26 mouse cellular contexts compared by ENCODE assay signal in genomic region chr8:107137591-107137990, GRCm38 (mm10). TPM values are rescaled to one million over a fixed set of nuclear protein-coding genes. Genes with fewer than 3 reads are reported as not detected.
DNase-seq lines count a peak whose midpoint lies in the region; ATAC-seq and TF ChIP-seq lines count a peak whose summit lies in the region.
"Had no signal": no experiment of that assay in that cellular context is flagged by ENCODE, and none has a peak within 500 bp of the region (broad histone marks: within the 10 kb centered on the region; RNA-seq: fewer than 3 reads in every experiment).

No protein-coding gene starts in this region.

- no peak overlapping the region for H3K4me3 ChIP-seq in gastrocnemius, adult 2 months
- no peak overlapping the region for H3K4me3 ChIP-seq in liver, adult 2 months (ENCODE audit: insufficient read depth, low read depth, low read length)
- no peak overlapping the region for H3K4me3 ChIP-seq in liver, postnatal 0 days (ENCODE audit: low read depth, low read length)
- H3K4me3 ChIP-seq: embryonic facial prominence, embryonic 12.5 days; forebrain, embryonic 10.5 days; limb, embryonic 10.5 days; limb, embryonic 15.5 days; midbrain, embryonic 13.5 days; neural tube, embryonic 13.5 days had no signal

- 28% methylated on average over 6 of the region's 6 CpGs for WGBS in liver, adult 2 months
- WGBS in liver, postnatal 0 days (ENCODE audit: insufficient replicate concordance), result 68% methylated on average over 6 of the region's 6 CpGs

- no peaks in the 10 kb centered on the region for H3K9me3 ChIP-seq in liver, postnatal 0 days (ENCODE audit: low read length)
- H3K9me3 ChIP-seq: embryonic facial prominence, embryonic 12.5 days; forebrain, embryonic 10.5 days; limb, embryonic 10.5 days; limb, embryonic 15.5 days; midbrain, embryonic 13.5 days; neural tube, embryonic 13.5 days had no signal

- H3K79me2 ChIP-seq in liver, adult 2 months (ENCODE audit: control insufficient read depth, insufficient read depth, low read length), result no peaks in the 10 kb centered on the region

- DNase-seq in gastrocnemius, adult 2 months, result no peak
- DNase-seq in gastrocnemius, postnatal 10 days, result no peak
- DNase-seq in liver, adult 2 months (ENCODE audit: extremely low read depth, low read depth, low spot score), result peak; percentile 91
- DNase-seq in liver, postnatal 0 days, result no peak
- peak; percentile 70 for DNase-seq in adipocyte (ENCODE audit: low spot score)
- DNase-seq in gonadal fat pad, adult 2 months (ENCODE audit: low read depth), result peak; percentile 84
- DNase-seq: cerebellum, adult 11-12 months; cerebellum, adult 9-11 months; embryo, embryonic 11 days; forebrain, postnatal 0 days; gastrocnemius, postnatal 25 days; heart, postnatal 14 days; kidney, adult 18-20 months; kidney, postnatal 14 days; layer of hippocampus, adult 9-11 months; lung, embryonic 14.5 days had no signal

- H3K4me2 ChIP-seq in liver, postnatal 0 days (ENCODE audit: low read depth, low read length), result no peak overlapping the region
- H3K4me2 ChIP-seq: embryonic facial prominence, embryonic 12.5 days; limb, embryonic 15.5 days; lung, embryonic 14.5 days; midbrain, embryonic 13.5 days; neural tube, embryonic 13.5 days had no signal

- intact Hi-C loops in gastrocnemius, adult 2 months (cut with DNase I), result no loop called here

- no peaks in the 10 kb centered on the region for H3K27me3 ChIP-seq in liver, adult 2 months (ENCODE audit: control insufficient read depth, insufficient read depth, low read length)
- no peaks in the 10 kb centered on the region for H3K27me3 ChIP-seq in liver, postnatal 0 days (ENCODE audit: insufficient read depth, low read length)
- H3K27me3 ChIP-seq: CH12.LX; embryonic facial prominence, embryonic 12.5 days; limb, embryonic 15.5 days; midbrain, embryonic 13.5 days; neural tube, embryonic 13.5 days had no signal

- no peak; the same call in 1 of the 2 replicates for ATAC-seq in liver, postnatal 0 days
- ATAC-seq: activated CD4-positive, CD25-positive, alpha-beta regulatory T cell, adult 4 months; forebrain, postnatal 0 days; hindbrain, embryonic 16.5 days; midbrain, embryonic 13.5 days had no signal

- peak overlapping the region; percentile 90; the same call in 1 of the 2 replicates for H3K27ac ChIP-seq in gastrocnemius, adult 2 months
- H3K27ac ChIP-seq in liver, adult 2 months (replicated peaks; ENCODE audit: insufficient read depth, low read depth, low read length), result peak overlapping the region; percentile 46
- H3K27ac ChIP-seq in liver, postnatal 0 days (ENCODE audit: low read depth), result no peak overlapping the region
- H3K27ac ChIP-seq: embryonic facial prominence, embryonic 12.5 days; limb, embryonic 10.5 days; limb, embryonic 15.5 days; liver, embryonic 14.5 days; midbrain, embryonic 13.5 days; neural tube, embryonic 13.5 days had no signal

- no peaks in the 10 kb centered on the region for H3K36me3 ChIP-seq in liver, adult 2 months (ENCODE audit: control insufficient read depth, insufficient read depth, low read length)
- no peaks in the 10 kb centered on the region for H3K36me3 ChIP-seq in liver, postnatal 0 days (replicated peaks; ENCODE audit: insufficient read depth, low read length)
- H3K36me3 ChIP-seq: embryonic facial prominence, embryonic 12.5 days; forebrain, embryonic 10.5 days; limb, embryonic 10.5 days; limb, embryonic 15.5 days; midbrain, embryonic 13.5 days; neural tube, embryonic 13.5 days had no signal

- peaks cover 15% of the 10 kb centered on the region for H3K4me1 ChIP-seq in liver, adult 2 months (ENCODE audit: control insufficient read depth, insufficient read depth, low read length)
- H3K4me1 ChIP-seq in liver, postnatal 0 days (ENCODE audit: insufficient read depth), result peaks cover 9% of the 10 kb centered on the region
- H3K4me1 ChIP-seq: midbrain, embryonic 13.5 days had no signal

- TF ChIP-seq CTCF in gastrocnemius, adult 2 months (IDR thresholded peaks at IDR 0.05), result no peak
- TF ChIP-seq CTCF in liver, adult 2 months (IDR thresholded peaks at IDR 0.05; ENCODE audit: low read depth, low read length), result no peak
- TF ChIP-seq CTCF in liver, postnatal 0 days (IDR thresholded peaks at IDR 0.05; ENCODE audit: low read depth), result no peak

- no peak overlapping the region for H3K9ac ChIP-seq in liver, adult 2 months (ENCODE audit: low read depth, low read length)
- no peak overlapping the region for H3K9ac ChIP-seq in liver, postnatal 0 days (replicated peaks)
- H3K9ac ChIP-seq: embryonic facial prominence, embryonic 12.5 days; forebrain, postnatal 0 days; limb, embryonic 15.5 days; liver, embryonic 14.5 days; lung, embryonic 14.5 days; midbrain, embryonic 13.5 days; neural tube, embryonic 13.5 days had no signal

- TF ChIP-seq EP300 in liver, postnatal 0 days (IDR thresholded peaks at IDR 0.05; ENCODE audit: low read depth), result no peak

- TF ChIP-seq POLR2A in liver, adult 2 months (IDR thresholded peaks at IDR 0.05; ENCODE audit: extremely low read depth, insufficient read depth, low read length), result no peak

RNA-seq across cellular contexts. Expression of gene Cyb5b, which starts 12.8 kb away (rescaled TPM):
- 10 to 100 TPM; 33.2 to 36.3 TPM for total RNA-seq in gastrocnemius, adult 2 months (2021)
- total RNA-seq in gastrocnemius, postnatal 10 days (2021), result 10 to 100 TPM; 29.4 to 32.5 TPM
- total RNA-seq in liver, adult 2 months (2014; rRNA removed), result 253 and 256 TPM in 2 replicates
- polyA plus RNA-seq in liver, adult 2 months (2012; rRNA removed), result 223 and 265 TPM in 2 replicates
- polyA plus RNA-seq in liver, postnatal 0 days (2015; fragmentation: Nextera tagmentation; extraction: Ambion mirVana), result 19.7 and 23.6 TPM in 2 replicates
- polyA plus RNA-seq in gonadal fat pad, adult 2 months (2012; rRNA removed), result 216 and 287 TPM in 2 replicates

RNA-seq across cellular contexts. Expression of gene Terf2, which starts 41.2 kb away (rescaled TPM):
- total RNA-seq in gastrocnemius, adult 2 months (2021), result 10 to 100 TPM; 14.7 to 15.1 TPM
- 10 to 100 TPM; 15.0 to 22.1 TPM for total RNA-seq in gastrocnemius, postnatal 10 days (2021)
- 3.6 and 4.0 TPM in 2 replicates for total RNA-seq in liver, adult 2 months (2014; rRNA removed)
- polyA plus RNA-seq in liver, adult 2 months (2012; rRNA removed), result 2.9 and 3.3 TPM in 2 replicates
- 6.9 and 7.3 TPM in 2 replicates for polyA plus RNA-seq in liver, postnatal 0 days (2015; fragmentation: Nextera tagmentation; extraction: Ambion mirVana)
- polyA plus RNA-seq in gonadal fat pad, adult 2 months (2012; rRNA removed), result 10.7 and 11.7 TPM in 2 replicates

Comparison
In these comparisons a context has a peak if more than half of its experiments do, and no peak if none do; other contexts are left out.
1. DNase-seq: peak in liver, adult 2 months (single experiment), adipocyte (single experiment) and gonadal fat pad, adult 2 months (single experiment); none in gastrocnemius, adult 2 months (single experiment), gastrocnemius, postnatal 10 days (single experiment) and liver, postnatal 0 days (single experiment).